Mouse (Mus musculus) limb, embryonic 14.5 days (tissue): ENCODE data around the gene Ppip5k1. TPM values are rescaled to one million over a fixed set of nuclear protein-coding genes. Genes with fewer than 3 reads are reported as not detected.

Experiments
- ATAC-seq: fragments of 200-750 bp; cut with Nextera tagmentation; 2 replicates; pipeline ENCODE4 v1.8.0; 2017; ENCODE audit warnings: low read depth, moderate number of reproducible peaks, moderate TSS enrichment; ENCODE audit not compliant: low FRiP score
- DNase-seq: peaks from one replicate; pipeline ENCODE4 v3.0.0-alpha.2; 2015; ENCODE audit warnings: low spot score
- H3K27ac ChIP-seq: fragments of 300-500 bp; sonication (generic); replicated peaks from 2 replicates; pipeline ENCODE4 v1.5.1; 2014; ENCODE audit warnings: low read depth, mild to moderate bottlenecking, low read length, moderate library complexity, mixed read lengths
- H3K27me3 ChIP-seq: fragments of 300-500 bp; sonication (generic); 2 replicates; pipeline ENCODE4 v1.6.1; 2014; ENCODE audit warnings: low read length, mixed read lengths; ENCODE audit not compliant: control insufficient read depth, insufficient read depth
- H3K36me3 ChIP-seq: fragments of 300-500 bp; sonication (generic); 2 replicates; pipeline ENCODE4 v1.6.1; 2014; ENCODE audit warnings: mild to moderate bottlenecking, low read length, moderate library complexity, mixed read lengths; ENCODE audit not compliant: control insufficient read depth, insufficient read depth
- H3K4me1 ChIP-seq: fragments of 300-500 bp; sonication (generic); 2 replicates; pipeline ENCODE4 v1.6.1; 2014; ENCODE audit warnings: antibody characterized with exemption, low read length, mixed read lengths; ENCODE audit not compliant: control insufficient read depth, insufficient read depth
- H3K4me2 ChIP-seq: fragments of 300-500 bp; sonication (generic); replicated peaks from 2 replicates; pipeline ENCODE4 v1.6.1; 2014; ENCODE audit warnings: low read depth, mild to moderate bottlenecking, low read length, moderate library complexity; ENCODE audit not compliant: severe bottlenecking
- H3K4me3 ChIP-seq: fragments of 300-500 bp; sonication (generic); replicated peaks from 2 replicates; pipeline ENCODE4 v1.5.1; 2014; ENCODE audit warnings: low read length
- H3K9ac ChIP-seq: fragments of 300-500 bp; sonication (generic); 2 replicates; pipeline ENCODE4 v1.6.1; 2014; ENCODE audit warnings: mild to moderate bottlenecking, low read depth, low read length, moderate library complexity; ENCODE audit not compliant: severe bottlenecking
- H3K9me3 ChIP-seq: fragments of 300-500 bp; sonication (generic); 2 replicates; pipeline ENCODE4 v1.6.1; 2016; ENCODE audit warnings: low read length; ENCODE audit not compliant: control insufficient read depth
- POLR2A ChIP-seq: fragments of 200-500 bp; IDR thresholded peaks from 2 replicates; pipeline ENCODE4 v1.8.0; 2012; ENCODE audit warnings: inconsistent platforms, mild to moderate bottlenecking, moderate library complexity, borderline replicate concordance; ENCODE audit not compliant: insufficient read depth, insufficient read length; ENCODE audit errors: extremely low read depth
- WGBS: fragments of 180-500 bp; shearing (Covaris S2); extraction: QIAGEN DNeasy Blood & Tissue Kit; methylation state at CpG from one replicate; pipeline ENCODE4 v1.1.7; 2014; 5-methylcytosine and 5-hydroxymethylcytosine counted together
- polyA plus RNA-seq, 2 experiments: library from polyadenylated mRNA; depleted of rRNA in 1 of 2; stranded (reverse) in 1 of 2; unstranded in 1 of 2; fragments of >200 nt; fragmentation: Nextera tagmentation in 1 of 2; extraction: Ambion mirVana in 1 of 2; gene quantifications; 2 replicates each; pipeline versions ENCODE4 v1.2.1 to v1.2.3; 2012 to 2014

Ppip5k1 gene
- polyA plus RNA-seq, 2 experiments: 7.6 to 13.0 TPM

DNA sequence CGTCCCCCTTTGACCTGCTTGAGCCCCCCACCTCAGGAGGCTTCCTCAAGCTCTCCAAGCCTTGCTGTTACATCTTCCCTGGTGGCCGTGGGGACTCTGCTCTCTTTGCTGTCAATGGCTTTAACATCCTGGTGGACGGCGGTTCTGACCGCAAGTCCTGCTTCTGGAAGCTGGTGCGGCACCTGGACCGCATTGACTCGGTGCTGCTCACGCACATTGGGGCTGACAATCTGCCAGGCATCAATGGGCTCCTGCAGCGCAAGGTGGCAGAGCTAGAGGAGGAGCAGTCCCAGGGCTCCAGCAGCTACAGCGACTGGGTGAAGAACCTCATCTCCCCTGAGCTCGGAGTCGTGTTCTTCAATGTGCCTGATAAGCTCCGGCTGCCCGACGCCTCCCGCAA, 55.7 kb downstream of the Ppip5k1 start:
- Histone ChIP-seq H3K4me1 (peaks cover 14% of the 10 kb centered on the region), H3K27ac (no peak overlapping the region), H3K9ac (no peak overlapping the region), H3K27me3 (peaks cover 21% of the 10 kb centered on the region), H3K4me3 (no peak overlapping the region), H3K36me3 (peaks cover 35% of the 10 kb centered on the region; the same call in 1 of the 2 replicates), H3K4me2 (no peak overlapping the region), H3K9me3 (no peaks in the 10 kb centered on the region)
- WGBS: 88% methylated on average over 17 of the region's 17 CpGs
- no peak for DNase-seq
- no peak for ATAC-seq
- no peak for TF ChIP-seq POLR2A

DNA sequence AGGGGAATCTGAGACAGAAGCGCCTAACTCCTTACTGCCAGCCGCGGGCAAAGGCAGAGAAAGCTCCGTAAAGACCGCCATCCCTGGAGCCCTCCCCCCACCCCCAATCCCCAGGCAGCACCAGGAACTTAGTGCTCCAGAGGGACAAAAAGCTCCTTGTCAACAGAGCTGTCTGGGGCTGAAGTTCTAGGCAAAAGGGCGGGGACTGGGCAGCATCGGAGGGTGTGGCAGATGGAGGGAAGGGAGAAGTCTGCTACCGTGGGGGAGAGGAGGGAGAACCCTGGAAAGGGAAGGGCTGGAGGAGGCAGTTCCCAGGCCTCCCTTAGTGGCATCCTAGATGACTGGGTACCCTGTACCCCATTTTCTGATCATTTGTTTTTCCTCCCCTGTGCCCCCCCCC, 57.1 kb downstream of the Ppip5k1 start:
- Histone ChIP-seq H3K4me2 (0 out of 2 replicates have a peak overlapping the region, but pooled peaks have one; percentile 1), H3K27ac (no peak overlapping the region), H3K4me1 (peaks cover 19% of the 10 kb centered on the region), H3K36me3 (peaks cover 29% of the 10 kb centered on the region; the same call in 1 of the 2 replicates), H3K27me3 (peaks cover 21% of the 10 kb centered on the region), H3K4me3 (no peak overlapping the region), H3K9me3 (no peaks in the 10 kb centered on the region), H3K9ac (no peak overlapping the region)
- ATAC-seq (no peak), DNase-seq (peak; percentile 7)
- WGBS: 3% methylated on average over 7 of the region's 8 CpGs
- no peak for TF ChIP-seq POLR2A

DNA sequence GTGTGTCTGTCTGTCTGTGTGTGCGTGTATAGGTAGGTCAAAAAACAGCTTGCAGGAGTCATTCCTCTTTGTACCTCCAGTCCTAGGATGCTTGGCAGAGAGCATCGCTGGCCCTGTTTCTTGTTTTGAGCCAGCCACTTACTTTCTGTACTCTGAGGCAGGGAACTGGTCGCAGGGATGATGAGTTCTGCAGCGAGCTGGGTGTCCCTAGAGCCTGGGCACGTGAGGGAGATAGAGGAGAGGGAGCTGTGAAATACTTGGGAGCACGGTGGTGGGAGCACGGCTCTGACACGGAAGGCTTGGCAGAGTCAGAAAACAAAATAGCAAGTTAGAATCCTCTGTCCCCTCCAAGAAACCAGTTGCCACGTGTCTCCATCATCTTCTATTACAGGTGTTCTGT, 57.5 kb downstream of the Ppip5k1 start:
- H3K4me2 ChIP-seq: 0 out of 2 replicates have a peak overlapping the region, but pooled peaks have one; percentile 1
- WGBS: 9% methylated on average over 9 of the region's 9 CpGs
- no peaks in the 10 kb centered on the region for H3K9me3 ChIP-seq
- H3K27me3 ChIP-seq: peaks cover 21% of the 10 kb centered on the region
- no peak overlapping the region for H3K27ac ChIP-seq
- TF ChIP-seq POLR2A: no peak
- H3K36me3 ChIP-seq: peaks cover 29% of the 10 kb centered on the region; the same call in 1 of the 2 replicates
- ATAC-seq (no peak), DNase-seq (peak; percentile 2)
- H3K4me1 ChIP-seq: peaks cover 19% of the 10 kb centered on the region
- no peak overlapping the region for H3K9ac ChIP-seq
- H3K4me3 ChIP-seq: no peak overlapping the region

DNA sequence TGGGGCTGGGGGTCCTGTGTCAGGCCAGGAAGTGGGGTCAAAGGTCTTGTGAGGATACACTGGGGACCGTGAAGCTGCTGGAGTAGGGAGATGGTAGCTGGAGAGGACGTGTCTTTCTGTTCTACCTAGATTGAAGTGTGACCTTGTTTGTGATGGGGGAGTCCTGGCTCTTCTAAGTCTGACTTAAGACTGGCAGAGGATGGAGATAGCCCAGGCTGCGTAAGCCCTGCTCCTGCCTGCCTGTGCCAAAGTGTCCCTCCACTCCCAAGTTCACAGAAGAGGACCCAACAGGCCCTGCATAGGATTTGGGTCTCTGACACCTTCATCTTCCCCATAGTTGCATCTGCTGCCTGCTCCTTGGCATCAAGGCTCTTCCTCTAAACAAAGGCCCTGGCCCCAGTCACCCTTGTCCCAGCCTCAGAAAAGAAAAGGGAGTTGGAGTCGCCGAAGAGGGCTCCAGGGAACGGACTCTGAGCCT, 58.4 kb downstream of the Ppip5k1 start:
- WGBS: 9% methylated on average over 6 of the region's 6 CpGs
- H3K27ac ChIP-seq: no peak overlapping the region
- peak overlapping the region; percentile 64 for H3K4me2 ChIP-seq
- peaks cover 21% of the 10 kb centered on the region for H3K27me3 ChIP-seq
- no peaks in the 10 kb centered on the region for H3K9me3 ChIP-seq
- no peak for TF ChIP-seq POLR2A
- ATAC-seq (no peak), DNase-seq (no peak)
- peak overlapping the region; percentile 49 for H3K4me3 ChIP-seq
- no peak overlapping the region for H3K9ac ChIP-seq
- peaks cover 19% of the 10 kb centered on the region for H3K4me1 ChIP-seq
- peaks cover 21% of the 10 kb centered on the region; the same call in 1 of the 2 replicates for H3K36me3 ChIP-seq

DNA sequence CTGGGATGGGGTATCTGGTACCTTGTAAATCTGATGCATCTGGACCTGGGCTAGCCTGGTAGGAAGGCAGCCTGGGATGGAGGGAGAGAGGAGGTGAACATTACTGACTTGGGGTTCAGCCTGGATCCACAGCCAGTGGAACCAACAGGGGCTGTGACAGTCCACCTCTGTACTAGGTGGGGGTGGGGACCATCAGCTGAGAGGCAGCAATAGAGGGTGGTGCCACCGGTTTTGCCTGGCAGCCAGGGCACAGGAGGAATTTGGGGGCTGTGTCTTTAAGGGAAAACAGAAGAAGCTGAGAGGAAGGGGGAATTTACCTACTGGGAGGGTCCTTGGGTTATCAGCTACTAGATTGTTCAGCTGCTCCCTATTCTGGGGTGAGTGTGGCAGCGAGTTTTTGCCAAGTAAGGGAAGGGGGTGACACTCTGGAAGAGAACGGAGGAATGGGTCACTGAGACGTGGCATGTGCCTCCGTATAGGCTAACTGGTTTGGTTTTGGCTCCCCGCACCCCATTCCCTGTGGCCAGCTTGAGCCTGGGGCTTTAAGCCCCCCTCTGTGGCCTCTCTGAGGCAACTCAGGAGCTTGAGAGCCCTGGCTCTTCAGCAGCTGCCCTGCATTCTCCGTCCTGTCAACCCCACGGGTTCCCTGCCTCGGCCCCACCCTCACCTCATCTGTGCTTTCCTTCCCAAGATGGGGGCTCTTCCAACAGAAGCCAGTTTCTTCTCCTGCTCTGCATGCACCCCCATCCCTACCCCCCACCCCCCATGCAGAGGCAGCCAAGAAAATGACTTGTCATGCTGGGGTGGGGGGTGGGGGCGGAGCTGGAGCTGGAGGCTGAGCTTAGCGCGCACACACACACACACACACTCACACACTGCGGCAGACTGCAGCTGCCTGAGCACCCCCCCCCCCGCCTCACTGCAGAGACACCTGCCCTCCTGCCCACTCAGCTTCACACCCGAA, 59.3 kb downstream of the Ppip5k1 start:
- Histone ChIP-seq H3K9ac (peak overlapping the region; percentile 53), H3K4me2 (peak overlapping the region; percentile 64), H3K27ac (no peak overlapping the region), H3K9me3 (no peaks in the 10 kb centered on the region), H3K27me3 (peaks cover 25% of the 10 kb centered on the region), H3K4me3 (peak overlapping the region; percentile 49), H3K4me1 (peaks cover 19% of the 10 kb centered on the region), H3K36me3 (peaks cover 17% of the 10 kb centered on the region; the same call in 1 of the 2 replicates)
- ATAC-seq (peak; percentile 41), DNase-seq (peak; percentile 46)
- 6% methylated on average over 12 of the region's 15 CpGs for WGBS
- no peak for TF ChIP-seq POLR2A
